Mouse (Mus musculus) lung, embryonic 16.5 days (tissue): ENCODE results near the gene Setd1a. TPM values are rescaled to one million over a fixed set of nuclear protein-coding genes. Genes with fewer than 3 reads are reported as not detected.

Experiments used
- ATAC-seq: fragments of 200-750 bp; cut with Nextera tagmentation; 2 replicates; pipeline ENCODE4 v1.8.0; 2017; ENCODE audit warnings: low read depth, mild to moderate bottlenecking, moderate library complexity
- H3K27ac ChIP-seq: fragments of 300-500 bp; sonication (generic); 2 replicates; pipeline ENCODE4 v1.5.1; 2014; ENCODE audit warnings: mild to moderate bottlenecking, control low read depth, low read length
- H3K27me3 ChIP-seq: fragments of 300-500 bp; sonication (generic); 2 replicates; pipeline ENCODE4 v1.6.1; 2014; ENCODE audit warnings: low read depth, low read length, mixed read lengths; ENCODE audit not compliant: control insufficient read depth, insufficient read depth
- H3K36me3 ChIP-seq: fragments of 300-500 bp; sonication (generic); 2 replicates; pipeline ENCODE4 v1.6.1; 2014; ENCODE audit warnings: low read length; ENCODE audit not compliant: control insufficient read depth, insufficient read depth
- H3K4me1 ChIP-seq: fragments of 300-500 bp; sonication (generic); replicated peaks from 2 replicates; pipeline ENCODE4 v1.6.1; 2014; ENCODE audit warnings: low read length, mixed read lengths; ENCODE audit not compliant: control insufficient read depth, insufficient read depth
- H3K4me2 ChIP-seq: fragments of 300-500 bp; sonication (generic); 2 replicates; pipeline ENCODE4 v1.6.1; 2014; ENCODE audit warnings: low read depth, low read length, control low read depth
- H3K4me3 ChIP-seq: fragments of 300-500 bp; sonication (generic); 2 replicates; pipeline ENCODE4 v1.5.1; 2014; ENCODE audit warnings: mild to moderate bottlenecking, low read length, control low read depth
- H3K9ac ChIP-seq: fragments of 300-500 bp; sonication (generic); 2 replicates; pipeline ENCODE4 v1.6.1; 2014; ENCODE audit warnings: low read length, control low read depth
- H3K9me3 ChIP-seq: fragments of 300-500 bp; sonication (generic); 2 replicates; pipeline ENCODE4 v1.6.1; 2016; ENCODE audit warnings: low read length; ENCODE audit not compliant: control insufficient read depth
- WGBS: fragments of 180-500 bp; shearing (Covaris S2); extraction: QIAGEN DNeasy Blood & Tissue Kit; methylation state at CpG from one replicate; pipeline ENCODE4 v1.1.7; 2014; 5-methylcytosine and 5-hydroxymethylcytosine counted together
- polyA plus RNA-seq: library from polyadenylated mRNA; unstranded; fragments of >200 nt; fragmentation: Nextera tagmentation; extraction: Ambion mirVana; gene quantifications from 2 replicates; pipeline ENCODE4 v1.2.1, GENCODE M21; 2015

Setd1a gene
- polyA plus RNA-seq, 1 experiment from 2014 or later: 18.1 TPM

- Histone ChIP-seq H3K4me1 (peaks cover 3% of the 10 kb centered on the region; the same call in 1 of the 2 replicates), H3K36me3 (no peaks in the 10 kb centered on the region), H3K27me3 (no peaks in the 10 kb centered on the region), H3K4me3 (no peak overlapping the region), H3K9me3 (no peaks in the 10 kb centered on the region), H3K27ac (no peak overlapping the region), H3K4me2 (no peak overlapping the region), H3K9ac (no peak overlapping the region)
- 71% methylated on average over 7 of the region's 7 CpGs for WGBS
- no peak for ATAC-seq
These were observed 40.6 kb downstream of the Setd1a start for GRCm38 (mm10) chr7:127817053-127817452.

GRCm38 (mm10) chr7:127817776-127818175 lies 41.3 kb downstream of the Setd1a start:
- Histone ChIP-seq H3K9ac (no peak overlapping the region), H3K9me3 (no peaks in the 10 kb centered on the region), H3K27me3 (no peaks in the 10 kb centered on the region), H3K4me1 (peaks cover 3% of the 10 kb centered on the region; the same call in 1 of the 2 replicates), H3K4me2 (no peak overlapping the region), H3K36me3 (no peaks in the 10 kb centered on the region), H3K4me3 (no peak overlapping the region), H3K27ac (no peak overlapping the region)
- ATAC-seq: no peak
- 76% methylated on average over 5 of the region's 5 CpGs for WGBS

GRCm38 (mm10) chr7:127820836-127821509 lies 44.5 kb downstream of the Setd1a start:
- Histone ChIP-seq H3K4me2 (no peak overlapping the region), H3K27me3 (no peaks in the 10 kb centered on the region), H3K36me3 (no peaks in the 10 kb centered on the region), H3K27ac (peak overlapping the region; percentile 64), H3K9ac (no peak overlapping the region; the same call in 1 of the 2 replicates), H3K9me3 (no peaks in the 10 kb centered on the region), H3K4me3 (no peak overlapping the region), H3K4me1 (peaks cover 2% of the 10 kb centered on the region; the same call in 1 of the 2 replicates)
- 49% methylated on average over 13 of the region's 13 CpGs for WGBS
- peak; percentile 34; the same call in 1 of the 2 replicates for ATAC-seq

GRCm38 (mm10) chr7:127822494-127822893 lies 46.0 kb downstream of the Setd1a start:
- no peak overlapping the region for H3K4me2 ChIP-seq
- no peak overlapping the region for H3K27ac ChIP-seq
- no peaks in the 10 kb centered on the region for H3K9me3 ChIP-seq
- H3K36me3 ChIP-seq: no peaks in the 10 kb centered on the region
- no peak overlapping the region for H3K4me3 ChIP-seq
- no peaks in the 10 kb centered on the region for H3K27me3 ChIP-seq
- no peak overlapping the region for H3K9ac ChIP-seq
- H3K4me1 ChIP-seq: 0 out of 2 replicates have a peak, but pooled peaks cover 2% of the 10 kb centered on the region
- no peak for ATAC-seq
- WGBS: 77% methylated on average over 3 of the region's 3 CpGs

GRCm38 (mm10) chr7:127823236-127824171 lies 47.0 kb downstream of the Setd1a start:
- H3K4me3 ChIP-seq: peak overlapping the region; percentile 57
- peak overlapping the region; percentile 66 for H3K9ac ChIP-seq
- H3K4me1 ChIP-seq: 0 out of 2 replicates have a peak, but pooled peaks cover 2% of the 10 kb centered on the region
- H3K27ac ChIP-seq: no peak overlapping the region
- no peaks in the 10 kb centered on the region for H3K27me3 ChIP-seq
- 68% methylated on average over 11 of the region's 11 CpGs for WGBS
- no peaks in the 10 kb centered on the region for H3K9me3 ChIP-seq
- ATAC-seq: peak; percentile 22; the same call in 1 of the 2 replicates
- H3K36me3 ChIP-seq: no peaks in the 10 kb centered on the region
- peak overlapping the region; percentile 77 for H3K4me2 ChIP-seq

DNA sequence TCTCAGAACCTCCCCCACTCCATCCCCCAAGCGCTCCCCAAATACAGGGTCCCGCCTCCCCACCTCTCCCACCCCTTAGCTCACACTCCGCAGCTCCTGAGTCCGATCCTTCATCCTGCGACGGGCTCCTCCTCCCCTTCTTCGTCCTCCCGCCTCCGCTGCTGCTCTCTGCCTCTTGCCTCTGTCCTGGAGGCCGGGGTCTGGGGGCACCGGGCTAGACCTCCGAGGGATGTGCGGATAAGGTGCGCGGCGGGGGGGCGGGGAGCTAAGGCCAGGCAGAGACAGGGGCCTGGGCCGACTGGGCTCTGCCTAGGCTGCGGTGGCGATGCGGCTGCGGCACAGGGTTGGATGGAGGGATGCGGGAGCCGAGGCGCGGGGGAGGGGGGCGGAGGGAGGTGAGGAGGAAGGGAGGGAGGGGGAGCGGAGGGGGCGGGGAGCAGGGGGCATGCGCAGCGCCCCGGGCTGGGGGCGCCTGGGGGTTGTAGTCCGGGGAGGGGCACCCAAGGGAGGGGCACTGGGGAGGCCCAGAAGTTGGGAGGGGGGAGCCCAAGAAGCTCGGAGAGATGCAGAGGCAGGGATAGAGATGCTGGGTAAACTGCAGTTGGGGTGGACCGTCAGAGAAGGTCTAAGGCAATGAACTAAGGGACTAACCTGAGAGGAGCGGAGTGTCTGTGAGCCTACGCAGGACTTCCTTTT lies 47.9 kb downstream of the Setd1a start, which contains the start of the genes Stx4a and Stx1b:
TSS of gene Stx4a (plus strand) at position 119 of the 696 bp plus-strand sequence.
TSS of gene Stx1b (minus strand) at position 374 of the 696 bp plus-strand sequence.
- ATAC-seq: peak; percentile 53
- Histone ChIP-seq H3K4me3 (peak within 1 kb of the TSS; percentile 57), H3K9ac (peak within 1 kb of the TSS; percentile 66), H3K9me3 (no peaks in the 10 kb centered on the region), H3K27me3 (no peaks in the 10 kb centered on the region), H3K4me2 (peak within 1 kb of the TSS; percentile 77), H3K4me1 (0 out of 2 replicates have a peak, but pooled peaks cover 2% of the 10 kb centered on the region), H3K36me3 (no peaks in the 10 kb centered on the region), H3K27ac (no peak within 1 kb of the TSS)
- WGBS: 5% methylated on average over 23 of the region's 38 CpGs

DNA sequence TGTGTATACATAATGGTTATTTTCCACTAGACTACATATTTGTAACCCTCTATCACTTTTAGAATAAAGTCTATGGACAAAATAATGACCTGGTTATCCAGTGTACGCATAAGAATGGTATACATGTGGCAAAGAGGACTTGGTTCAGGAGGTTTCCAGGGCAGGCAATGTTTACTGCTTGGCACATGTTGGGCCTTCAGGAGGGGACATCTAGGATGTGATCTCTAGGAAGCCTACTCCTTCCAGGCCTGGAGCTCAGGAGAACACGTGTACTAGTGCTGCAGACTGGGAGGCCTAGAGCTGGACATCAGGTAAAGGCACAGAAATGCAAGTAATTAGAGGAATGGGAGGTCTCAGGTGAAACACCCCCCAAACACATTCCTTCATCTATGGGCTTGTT lies 59.1 kb downstream of the Setd1a start:
- no peak overlapping the region for H3K27ac ChIP-seq
- no peak overlapping the region for H3K9ac ChIP-seq
- no peaks in the 10 kb centered on the region for H3K4me1 ChIP-seq
- no peak for ATAC-seq
- no peak overlapping the region for H3K4me2 ChIP-seq
- no peak overlapping the region for H3K4me3 ChIP-seq
- WGBS: 83% methylated on average over 2 of the region's 2 CpGs
- H3K27me3 ChIP-seq: no peaks in the 10 kb centered on the region
- no peaks in the 10 kb centered on the region for H3K9me3 ChIP-seq
- H3K36me3 ChIP-seq: no peaks in the 10 kb centered on the region

- Histone ChIP-seq H3K9ac (no peak overlapping the region), H3K4me2 (no peak overlapping the region), H3K36me3 (no peaks in the 10 kb centered on the region), H3K9me3 (no peaks in the 10 kb centered on the region), H3K4me3 (no peak overlapping the region), H3K27ac (no peak overlapping the region), H3K27me3 (no peaks in the 10 kb centered on the region), H3K4me1 (peaks cover 5% of the 10 kb centered on the region)
- ATAC-seq: no peak
- WGBS: 81% methylated on average over 5 of the region's 5 CpGs
These were observed 61.0 kb downstream of the Setd1a start for GRCm38 (mm10) chr7:127837473-127837872.
